Mouse (Mus musculus): ENCODE results near the gene Zfp777.

- TF ChIP-seq CTCF (conservative IDR thresholded peaks at IDR 0.05; ENCODE audit: insufficient read depth, insufficient read length, low read depth, low read length): no peak
- no peak for TF ChIP-seq POLR2A (IDR thresholded peaks at IDR 0.05; ENCODE audit: low read depth, low read length)
These were observed 24.2 kb downstream of the Zfp777 start for GRCm38 (mm10) chr6:48024330-48024993.

Data from kidney, adult 2 months (tissue).